Comparison of ENCODE assay signal across 27 mouse cellular contexts in genomic region chr17:74981703-74982102, GRCm38 (mm10). TPM values are rescaled to one million over a fixed set of nuclear protein-coding genes. Genes with fewer than 3 reads are reported as not detected.
"Had no signal": no experiment of that assay in that cellular context is flagged by ENCODE, and none has a peak within 500 bp of the region (broad histone marks: within the 10 kb centered on the region; RNA-seq: fewer than 3 reads in every experiment).

No protein-coding gene starts in this region.

- H3K9me3 ChIP-seq: heart, embryonic 15.5 days; hindbrain, embryonic 10.5 days; hindbrain, embryonic 12.5 days; intestine, embryonic 15.5 days; limb, embryonic 15.5 days; liver, embryonic 12.5 days had no signal

- H3K27me3 ChIP-seq: heart, embryonic 13.5 days; heart, embryonic 15.5 days; hindbrain, embryonic 12.5 days; intestine, embryonic 15.5 days; limb, embryonic 13.5 days; limb, embryonic 15.5 days; liver, embryonic 12.5 days had no signal

- H3K4me2 ChIP-seq: heart, embryonic 11.5 days; heart, embryonic 13.5 days; heart, embryonic 15.5 days; hindbrain, embryonic 12.5 days; hindbrain, embryonic 14.5 days; intestine, embryonic 15.5 days; limb, embryonic 13.5 days; limb, embryonic 15.5 days; liver, embryonic 12.5 days had no signal

- DNase-seq: gastrocnemius, adult 2 months; gastrocnemius, postnatal 10 days; gastrocnemius, postnatal 25 days; heart, postnatal 14 days; heart, postnatal 36 days; kidney, adult 18-20 months; kidney, adult 8-10 months; kidney, postnatal 10 days; kidney, postnatal 25 days; kidney, postnatal 4 days; left cerebral cortex, postnatal 4 days had no signal

- H3K9ac ChIP-seq: heart, embryonic 13.5 days; heart, embryonic 15.5 days; hindbrain, embryonic 12.5 days; hindbrain, embryonic 14.5 days; intestine, embryonic 15.5 days; limb, embryonic 13.5 days; limb, embryonic 15.5 days; liver, embryonic 12.5 days had no signal

- H3K4me1 ChIP-seq: heart, embryonic 13.5 days; heart, embryonic 15.5 days; hindbrain, embryonic 12.5 days; intestine, embryonic 15.5 days; liver, embryonic 12.5 days had no signal

- ATAC-seq: hindbrain, embryonic 16.5 days; inflammation-experienced regulatory T-cells, adult 6 months; intestine, embryonic 15.5 days; intestine, postnatal 0 days; liver, embryonic 12.5 days had no signal

- H3K4me3 ChIP-seq: gastrocnemius, adult 2 months; heart, embryonic 13.5 days; heart, embryonic 15.5 days; hindbrain, embryonic 10.5 days; hindbrain, embryonic 12.5 days; intestine, embryonic 15.5 days; layer of hippocampus, adult 2 months; left cerebral cortex, adult 2 months; limb, embryonic 13.5 days; limb, embryonic 15.5 days; liver, embryonic 12.5 days had no signal

- H3K27ac ChIP-seq: gastrocnemius, adult 2 months; heart, embryonic 13.5 days; heart, embryonic 15.5 days; hindbrain, embryonic 10.5 days; hindbrain, embryonic 12.5 days; hindbrain, embryonic 14.5 days; intestine, embryonic 15.5 days; layer of hippocampus, adult 2 months; left cerebral cortex, adult 2 months; limb, embryonic 13.5 days; limb, embryonic 15.5 days; liver, embryonic 12.5 days had no signal

- H3K36me3 ChIP-seq: heart, embryonic 13.5 days; heart, embryonic 15.5 days; hindbrain, embryonic 10.5 days; hindbrain, embryonic 12.5 days; intestine, embryonic 15.5 days; limb, embryonic 13.5 days; limb, embryonic 15.5 days; liver, embryonic 12.5 days had no signal

RNA-seq across cellular contexts. Expression of gene Ltbp1, which starts 23.7 kb away (rescaled TPM):
- total RNA-seq: granulocyte monocyte progenitor cell, adult 5-6 weeks had no signal
- polyA plus RNA-seq: inflammation-experienced regulatory T-cells, adult 6 months had no signal
